In genomic region chr1:181258616-181259015, GRCm38 (mm10) we compare ENCODE assay signal across 15 mouse cellular contexts. TPM values are rescaled to one million over a fixed set of nuclear protein-coding genes. Genes with fewer than 3 reads are reported as not detected.
A peak's percentile ranks its signal among the peaks of the same experiment; 100 is the strongest.
DNase-seq lines count a peak whose midpoint lies in the region; ATAC-seq and TF ChIP-seq lines count a peak whose summit lies in the region.
"Had no signal": no experiment of that assay in that cellular context is flagged by ENCODE, and none has a peak within 500 bp of the region (broad histone marks: within the 10 kb centered on the region; RNA-seq: fewer than 3 reads in every experiment).

No protein-coding gene starts in this region.

- H3K9ac ChIP-seq in heart, embryonic 11.5 days (ENCODE audit: low read depth, low read length) = no peak overlapping the region
- peak overlapping the region; percentile 78; the same call in 1 of the 2 replicates for H3K9ac ChIP-seq in liver, postnatal 0 days (replicated peaks)
- no peak overlapping the region for H3K9ac ChIP-seq in hindbrain, embryonic 12.5 days
- H3K9ac ChIP-seq: embryonic facial prominence, embryonic 15.5 days; forebrain, embryonic 13.5 days; heart, embryonic 12.5 days had no signal

- no peak overlapping the region for H3K4me2 ChIP-seq in heart, embryonic 11.5 days
- H3K4me2 ChIP-seq in liver, postnatal 0 days (ENCODE audit: low read depth, low read length) = no peak overlapping the region
- no peak overlapping the region for H3K4me2 ChIP-seq in hindbrain, embryonic 12.5 days (replicated peaks)
- H3K4me2 ChIP-seq: embryonic facial prominence, embryonic 15.5 days; forebrain, embryonic 13.5 days; heart, embryonic 12.5 days had no signal

- TF ChIP-seq EP300 in liver, postnatal 0 days (IDR thresholded peaks at IDR 0.05; ENCODE audit: low read depth) = no peak

- no peaks in the 10 kb centered on the region for H3K27me3 ChIP-seq in heart, embryonic 11.5 days (ENCODE audit: control insufficient read depth, insufficient read depth, low read length)
- no peaks in the 10 kb centered on the region for H3K27me3 ChIP-seq in spleen, adult 2 months (ENCODE audit: control insufficient read depth, insufficient read depth, low read length)
- H3K27me3 ChIP-seq in liver, postnatal 0 days (ENCODE audit: insufficient read depth, low read length) = no peaks in the 10 kb centered on the region
- H3K27me3 ChIP-seq in hindbrain, embryonic 12.5 days = peaks cover 9% of the 10 kb centered on the region
- H3K27me3 ChIP-seq: embryonic facial prominence, embryonic 15.5 days; forebrain, embryonic 13.5 days; heart, embryonic 12.5 days had no signal

- H3K4me1 ChIP-seq in heart, embryonic 11.5 days (ENCODE audit: control insufficient read depth, insufficient read depth, low read length) = peaks cover 32% of the 10 kb centered on the region
- H3K4me1 ChIP-seq in spleen, adult 2 months (ENCODE audit: control insufficient read depth, insufficient read depth, insufficient read length) = peaks cover 37% of the 10 kb centered on the region
- peaks cover 65% of the 10 kb centered on the region for H3K4me1 ChIP-seq in liver, postnatal 0 days (ENCODE audit: insufficient read depth)
- peaks cover 24% of the 10 kb centered on the region for H3K4me1 ChIP-seq in hindbrain, embryonic 12.5 days

- H3K36me3 ChIP-seq in heart, embryonic 11.5 days (ENCODE audit: control insufficient read depth, insufficient read depth, low read length) = no peaks in the 10 kb centered on the region
- no peaks in the 10 kb centered on the region for H3K36me3 ChIP-seq in spleen, adult 2 months (ENCODE audit: control insufficient read depth, insufficient read depth, low read length)
- H3K36me3 ChIP-seq in liver, postnatal 0 days (replicated peaks; ENCODE audit: insufficient read depth, low read length) = no peaks in the 10 kb centered on the region
- H3K36me3 ChIP-seq in hindbrain, embryonic 12.5 days = no peaks in the 10 kb centered on the region
- H3K36me3 ChIP-seq: embryonic facial prominence, embryonic 15.5 days; heart, embryonic 12.5 days had no signal

- peak overlapping the region; percentile 89; the same call in 1 of the 2 replicates for H3K27ac ChIP-seq in heart, embryonic 11.5 days (ENCODE audit: low read depth, low read length)
- peak overlapping the region; percentile 20; the same call in 1 of the 2 replicates for H3K27ac ChIP-seq in spleen, adult 2 months (ENCODE audit: insufficient read depth, low read length)
- H3K27ac ChIP-seq in liver, postnatal 0 days (ENCODE audit: low read depth) = peak overlapping the region; percentile 100
- no peak overlapping the region for H3K27ac ChIP-seq in hindbrain, embryonic 12.5 days

- no peak for TF ChIP-seq POLR2A in spleen, adult 2 months (IDR thresholded peaks at IDR 0.05; ENCODE audit: low read depth, low read length)

- WGBS in heart, embryonic 11.5 days (ENCODE audit: insufficient replicate concordance) = 65% methylated on average over 5 of the region's 5 CpGs
- 91% methylated on average over 5 of the region's 5 CpGs for WGBS in spleen, adult 2 months
- WGBS in liver, postnatal 0 days (ENCODE audit: insufficient replicate concordance) = 74% methylated on average over 5 of the region's 5 CpGs
- 92% methylated on average over 5 of the region's 5 CpGs for WGBS in hindbrain, embryonic 12.5 days

- no peak for ATAC-seq in heart, embryonic 11.5 days (replicated peaks; ENCODE audit: insufficient number of reproducible peaks, low FRiP score, low TSS enrichment)
- ATAC-seq in liver, postnatal 0 days = no peak
- ATAC-seq in hindbrain, embryonic 12.5 days (ENCODE audit: low FRiP score) = no peak
- ATAC-seq: forebrain, embryonic 13.5 days had no signal

- DNase-seq in heart, adult 8-10 months (ENCODE audit: low spot score) = no peak
- DNase-seq in spleen, adult 2 months (ENCODE audit: low read depth in 1 of 2, low spot score in 2 of 2) = no peak
- DNase-seq in spleen, postnatal 14 days (ENCODE audit: low spot score in 2 of 2) = no peak
- peak; percentile 56 for DNase-seq in liver, postnatal 0 days
- DNase-seq in adrenal gland, postnatal 25 days = no peak
- DNase-seq in cerebellum, adult 11-12 months = no peak
- DNase-seq: cerebellum, adult 2 months; lung, postnatal 10 days; midbrain, embryonic 14.5 days; right cerebral cortex, postnatal 4 days had no signal

- TF ChIP-seq CTCF in spleen, adult 2 months (IDR thresholded peaks at IDR 0.05; ENCODE audit: extremely low read depth, insufficient read depth, insufficient read length, insufficient replicate concordance) = no peak
- no peak for TF ChIP-seq CTCF in liver, postnatal 0 days (IDR thresholded peaks at IDR 0.05; ENCODE audit: low read depth)

- H3K9me3 ChIP-seq in heart, embryonic 11.5 days (replicated peaks; ENCODE audit: control insufficient read depth, low read length) = no peaks in the 10 kb centered on the region
- no peaks in the 10 kb centered on the region for H3K9me3 ChIP-seq in liver, postnatal 0 days (ENCODE audit: low read length)
- no peaks in the 10 kb centered on the region for H3K9me3 ChIP-seq in hindbrain, embryonic 12.5 days (replicated peaks)
- H3K9me3 ChIP-seq: embryonic facial prominence, embryonic 15.5 days; forebrain, embryonic 13.5 days had no signal

- no peak overlapping the region for H3K4me3 ChIP-seq in heart, embryonic 11.5 days (ENCODE audit: low read depth, low read length)
- no peak overlapping the region for H3K4me3 ChIP-seq in spleen, adult 2 months (ENCODE audit: extremely low read depth, insufficient read depth, insufficient read length)
- H3K4me3 ChIP-seq in liver, postnatal 0 days (ENCODE audit: low read depth, low read length) = no peak overlapping the region
- no peak overlapping the region for H3K4me3 ChIP-seq in hindbrain, embryonic 12.5 days
- H3K4me3 ChIP-seq: embryonic facial prominence, embryonic 15.5 days; forebrain, embryonic 13.5 days; heart, embryonic 12.5 days had no signal

RNA-seq across cellular contexts. Expression of gene Wdr26, which starts 46.8 kb away (rescaled TPM):
- polyA plus RNA-seq in heart, embryonic 11.5 days (2014; fragmentation: Nextera tagmentation; extraction: Ambion mirVana) = 30.9 and 37.5 TPM in 2 replicates
- 10 to 100 TPM; 87.5 to 93.5 (median 89.2) TPM for total RNA-seq in heart, adult 8-10 months (2022)
- polyA plus RNA-seq in spleen, adult 2 months (2012; rRNA removed) = 36.3 and 37.2 TPM in 2 replicates
- polyA plus RNA-seq in liver, postnatal 0 days (2015; fragmentation: Nextera tagmentation; extraction: Ambion mirVana) = 39.4 and 40.1 TPM in 2 replicates
- polyA plus RNA-seq in hindbrain, embryonic 12.5 days (2016; fragmentation: Nextera tagmentation; extraction: Ambion mirVana) = 46.5 and 47.0 TPM in 2 replicates
- total RNA-seq in adrenal gland, postnatal 25 days (2021) = 143 and 151 TPM in 2 replicates
